Mouse (Mus musculus) testis, adult 2 months (tissue): ENCODE results near the gene Ces1a. TPM values are rescaled to one million over a fixed set of nuclear protein-coding genes. Genes with fewer than 3 reads are reported as not detected.

Source experiments
- H3K27ac ChIP-seq: fragments of 200-500 bp; 2 replicates; pipeline ENCODE4 v1.5.1; 2012; ENCODE audit warnings: low read depth, low read length; ENCODE audit not compliant: control insufficient read depth, insufficient read depth
- H3K27me3 ChIP-seq: fragments of 200-500 bp; 2 replicates; pipeline ENCODE4 v1.6.1; 2012; ENCODE audit warnings: mild to moderate bottlenecking, low read length, moderate library complexity; ENCODE audit not compliant: control insufficient read depth, insufficient read depth
- H3K36me3 ChIP-seq: fragments of 200-500 bp; 2 replicates; pipeline ENCODE4 v1.6.1; 2012; ENCODE audit warnings: mild to moderate bottlenecking, low read length; ENCODE audit not compliant: control insufficient read depth, insufficient read depth
- H3K4me1 ChIP-seq: fragments of 200-500 bp; 2 replicates; pipeline ENCODE4 v1.6.1; 2012; ENCODE audit warnings: low read length; ENCODE audit not compliant: control insufficient read depth, insufficient read depth
- H3K4me3 ChIP-seq: fragments of 200-500 bp; 2 replicates; pipeline ENCODE4 v1.5.1; 2012; ENCODE audit warnings: low read depth, mild to moderate bottlenecking, low read length, moderate library complexity, mixed read lengths; ENCODE audit not compliant: control insufficient read depth
- CTCF ChIP-seq: fragments of 200-500 bp; IDR thresholded peaks from 2 replicates; pipeline ENCODE4 v1.5.1; 2012; ENCODE audit warnings: low read depth, mild to moderate bottlenecking, inconsistent platforms, low read length, moderate library complexity; ENCODE audit not compliant: control insufficient read depth, insufficient read depth, insufficient replicate concordance
- POLR2A ChIP-seq: fragments of 200-500 bp; IDR thresholded peaks from 2 replicates; pipeline ENCODE4 v1.6.1; 2012; ENCODE audit warnings: low read depth, mild to moderate bottlenecking, inconsistent platforms, low read length, moderate library complexity; ENCODE audit not compliant: control insufficient read depth
- polyA plus RNA-seq: library from polyadenylated mRNA; depleted of rRNA; stranded (reverse); fragments of >200 nt; gene quantifications from 2 replicates; pipeline ENCODE4 v1.2.3, GENCODE M21; 2012; rRNA removed

The Ces1a gene
- polyA plus RNA-seq, 1 experiment = 1.5 TPM

GRCm38 (mm10) chr8:92996840-92997239, 51.2 kb downstream of the Ces1a start:
- H3K27ac ChIP-seq = no peak overlapping the region
- no peak overlapping the region for H3K4me3 ChIP-seq
- no peaks in the 10 kb centered on the region for H3K27me3 ChIP-seq
- no peaks in the 10 kb centered on the region for H3K4me1 ChIP-seq
- TF ChIP-seq CTCF = peak; percentile 43; the same call in 1 of the 2 replicates
- TF ChIP-seq POLR2A = no peak
- H3K36me3 ChIP-seq = no peaks in the 10 kb centered on the region

GRCm38 (mm10) chr8:92984376-92984775, 63.6 kb downstream of the Ces1a start:
- no peak for TF ChIP-seq CTCF
- no peak for TF ChIP-seq POLR2A
- no peak overlapping the region for H3K27ac ChIP-seq
- H3K36me3 ChIP-seq = no peaks in the 10 kb centered on the region
- H3K4me1 ChIP-seq = no peaks in the 10 kb centered on the region
- no peak overlapping the region for H3K4me3 ChIP-seq
- H3K27me3 ChIP-seq = no peaks in the 10 kb centered on the region

GRCm38 (mm10) chr8:92982491-92982890, 65.5 kb downstream of the Ces1a start:
- no peak overlapping the region for H3K4me3 ChIP-seq
- no peaks in the 10 kb centered on the region for H3K4me1 ChIP-seq
- TF ChIP-seq CTCF (no peak), POLR2A (no peak)
- no peaks in the 10 kb centered on the region for H3K27me3 ChIP-seq
- no peak overlapping the region for H3K27ac ChIP-seq
- H3K36me3 ChIP-seq = no peaks in the 10 kb centered on the region

- no peak overlapping the region for H3K27ac ChIP-seq
- TF ChIP-seq CTCF = no peak
- no peak for TF ChIP-seq POLR2A
- H3K4me1 ChIP-seq = no peaks in the 10 kb centered on the region
- H3K36me3 ChIP-seq = no peaks in the 10 kb centered on the region
- no peaks in the 10 kb centered on the region for H3K27me3 ChIP-seq
- H3K4me3 ChIP-seq = no peak overlapping the region
Measured at GRCm38 (mm10) chr8:92976656-92977055, 71.3 kb downstream of the Ces1a start.

- Histone ChIP-seq H3K4me3 (no peak overlapping the region), H3K4me1 (no peaks in the 10 kb centered on the region), H3K27ac (no peak overlapping the region), H3K27me3 (no peaks in the 10 kb centered on the region), H3K36me3 (no peaks in the 10 kb centered on the region)
- no peak for TF ChIP-seq CTCF
- no peak for TF ChIP-seq POLR2A
Measured at GRCm38 (mm10) chr8:92972949-92973348, 75.0 kb downstream of the Ces1a start.

Other genes with a start within 250 kb of the Ces1a start
- gene Mmp2, start 220.9 kb downstream of the Ces1a start, polyA plus RNA-seq = 4.3 and 4.7 TPM in 2 replicates
- 0.13 and 0.25 TPM in 2 replicates for gene Lpcat2, start 192.9 kb downstream of the Ces1a start, polyA plus RNA-seq
- 1.7 TPM in 2 replicates for gene Capns2, start 146.8 kb downstream of the Ces1a start, polyA plus RNA-seq
- 0.02 and 0.05 TPM in 2 replicates for gene Slc6a2, start 88.1 kb downstream of the Ces1a start, polyA plus RNA-seq
- gene Ces1b, start 31.8 kb upstream of the Ces1a start, polyA plus RNA-seq = not detected in 2 replicates
- gene Ces1c, start 83.1 kb upstream of the Ces1a start, polyA plus RNA-seq = not detected in 2 replicates
- 22.7 and 28.5 TPM in 2 replicates for gene Ces1d, start 149.6 kb upstream of the Ces1a start, polyA plus RNA-seq
- 0.51 TPM in 1 of 2 replicates, not detected in the other for gene Ces1e, start 181.4 kb upstream of the Ces1a start, polyA plus RNA-seq
- 0.05 and 0.10 TPM in 2 replicates for gene Ces1f, start 231.6 kb upstream of the Ces1a start, polyA plus RNA-seq